Mouse (Mus musculus) heart, postnatal 0 days (tissue): ENCODE measurements at regions not wholly inside any gene's neighbourhood (a gene's known extent, or its start where the extent isn't known, plus 50 kb on each side); places are given as distances from the start of the nearest gene placed in this dataset.
A peak's percentile ranks its signal among the peaks of the same experiment; 100 is the strongest.

Experiments used
- ATAC-seq: fragments of 200-750 bp; cut with Nextera tagmentation; 2 replicates; pipeline ENCODE4 v1.8.0; 2017; ENCODE audit warnings: low read depth, moderate number of reproducible peaks, moderate library complexity; ENCODE audit not compliant: insufficient read depth
- DNase-seq: peaks from one replicate; pipeline ENCODE4 v3.0.0-alpha.2; 2016; ENCODE audit warnings: low spot score
- H3K27ac ChIP-seq: fragments of 300-500 bp; sonication (generic); 2 replicates; pipeline ENCODE4 v1.5.1; 2014; ENCODE audit warnings: low read depth, mild to moderate bottlenecking
- H3K27me3 ChIP-seq: fragments of 300-500 bp; sonication (generic); 2 replicates; pipeline ENCODE4 v1.6.1; 2014; ENCODE audit warnings: low read length, mixed read lengths; ENCODE audit not compliant: control insufficient read depth, insufficient read depth
- H3K36me3 ChIP-seq: fragments of 300-500 bp; sonication (generic); replicated peaks from 2 replicates; pipeline ENCODE4 v1.6.1; 2014; ENCODE audit warnings: low read length, mixed read lengths; ENCODE audit not compliant: control insufficient read depth, insufficient read depth
- H3K4me1 ChIP-seq: fragments of 300-500 bp; sonication (generic); 2 replicates; pipeline ENCODE4 v1.6.1; 2014; ENCODE audit warnings: antibody characterized with exemption; ENCODE audit not compliant: control insufficient read depth, insufficient read depth
- H3K4me2 ChIP-seq: fragments of 300-500 bp; sonication (generic); 2 replicates; pipeline ENCODE4 v1.6.1; 2014; ENCODE audit warnings: low read depth, mild to moderate bottlenecking, low read length, moderate library complexity
- H3K4me3 ChIP-seq: fragments of 300-500 bp; sonication (generic); 2 replicates; pipeline ENCODE4 v1.5.1; 2014; ENCODE audit warnings: low read depth, low read length
- H3K9ac ChIP-seq: fragments of 300-500 bp; sonication (generic); replicated peaks from 2 replicates; pipeline ENCODE4 v1.6.1; 2014; ENCODE audit warnings: low read depth, low read length, mixed read lengths
- H3K9me3 ChIP-seq: fragments of 300-500 bp; sonication (generic); replicated peaks from 2 replicates; pipeline ENCODE4 v1.6.1; 2016; ENCODE audit warnings: low read length; ENCODE audit not compliant: control insufficient read depth
- CTCF ChIP-seq: IDR thresholded peaks from 2 replicates; pipeline ENCODE4 v1.5.1; 2016; ENCODE audit warnings: antibody characterized with exemption, control low read depth, low read depth
- EP300 ChIP-seq: IDR thresholded peaks from 2 replicates; pipeline ENCODE4 v1.6.1; 2016; ENCODE audit warnings: antibody characterized with exemption, low read depth
- WGBS: fragments of 180-500 bp; shearing (Covaris S2); extraction: QIAGEN DNeasy Blood & Tissue Kit; methylation state at CpG from one replicate; pipeline ENCODE4 v1.1.7; 2014; 5-methylcytosine and 5-hydroxymethylcytosine counted together

DNA sequence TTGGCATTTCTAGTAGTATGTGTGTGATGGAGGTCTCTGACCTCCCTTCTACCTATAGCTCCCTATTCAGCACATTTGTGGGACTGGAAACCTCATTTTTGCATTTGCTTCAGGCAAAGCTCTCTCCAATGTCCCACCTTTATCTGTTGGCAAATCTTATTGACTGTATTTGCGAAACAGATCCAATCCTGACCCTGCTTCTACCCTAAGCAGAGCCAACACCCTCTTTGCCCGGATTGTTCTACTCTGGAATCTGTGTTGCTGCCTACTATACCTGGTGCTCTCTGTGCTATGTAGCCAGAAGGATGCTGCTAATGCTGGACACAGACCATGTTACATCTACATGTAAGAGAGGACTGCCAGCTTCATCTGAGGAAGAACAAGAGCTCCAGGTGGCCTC is 133.3 kb upstream of the Irf2bp2 start:
- Histone ChIP-seq H3K27me3 (no peaks in the 10 kb centered on the region), H3K4me2 (no peak overlapping the region), H3K9ac (no peak overlapping the region), H3K27ac (no peak overlapping the region), H3K9me3 (0 out of 2 replicates have a peak, but pooled peaks cover 5% of the 10 kb centered on the region), H3K4me3 (no peak overlapping the region), H3K4me1 (no peaks in the 10 kb centered on the region; the same call in 1 of the 2 replicates), H3K36me3 (no peaks in the 10 kb centered on the region)
- 82% methylated on average over 2 of the region's 2 CpGs for WGBS
- DNase-seq, result no peak
- no peak for ATAC-seq
- TF ChIP-seq EP300 (no peak), CTCF (no peak)

DNA sequence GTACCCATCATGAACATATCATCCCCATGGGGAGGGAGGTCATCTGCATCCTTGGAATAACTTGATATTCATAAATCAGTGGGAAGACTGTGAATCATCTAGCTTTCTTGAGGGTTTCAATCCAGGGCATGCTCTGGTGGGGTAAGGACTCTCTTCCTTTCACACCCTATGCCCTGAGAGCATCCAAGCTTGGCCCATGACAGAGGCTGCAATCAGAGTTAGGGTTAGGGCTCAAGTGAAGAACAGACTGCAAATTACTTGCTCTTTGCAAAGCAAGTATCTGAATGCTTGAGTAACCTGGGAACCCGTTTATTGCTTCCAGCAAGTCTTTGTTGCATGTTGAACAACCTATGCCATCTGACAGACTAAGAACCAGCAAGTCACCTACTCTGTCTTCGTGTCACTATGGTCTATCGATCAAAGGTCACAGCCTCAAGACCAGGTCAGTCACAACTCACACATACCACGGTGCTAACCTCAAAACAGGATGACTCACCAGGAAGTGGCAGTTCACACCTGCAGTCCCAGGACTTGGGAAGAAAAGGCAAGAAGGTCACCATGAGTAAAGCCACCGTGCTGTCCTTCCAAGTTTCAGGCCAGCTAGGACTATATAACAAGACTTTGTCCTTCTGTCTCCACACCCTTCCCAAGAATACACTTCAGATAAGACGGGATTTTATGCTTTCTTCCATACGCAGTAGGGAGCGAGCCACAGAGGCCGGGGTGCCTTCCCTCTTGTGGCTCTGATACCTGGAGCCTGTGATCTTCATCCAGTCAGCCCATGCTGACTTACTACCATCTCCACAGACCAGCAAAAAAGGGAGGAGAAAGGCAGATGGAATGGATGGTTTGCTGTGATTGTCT is 129.7 kb upstream of the Irf2bp2 start:
- 78% methylated on average over 9 of the region's 9 CpGs for WGBS
- H3K4me3 ChIP-seq, result no peak overlapping the region
- no peaks in the 10 kb centered on the region for H3K36me3 ChIP-seq
- no peak overlapping the region for H3K4me2 ChIP-seq
- TF ChIP-seq CTCF (no peak), EP300 (no peak)
- H3K9me3 ChIP-seq, result 0 out of 2 replicates have a peak, but pooled peaks cover 5% of the 10 kb centered on the region
- H3K9ac ChIP-seq, result no peak overlapping the region
- no peak for DNase-seq
- no peak for ATAC-seq
- no peaks in the 10 kb centered on the region for H3K27me3 ChIP-seq
- peaks cover 5% of the 10 kb centered on the region; the same call in 1 of the 2 replicates for H3K4me1 ChIP-seq
- H3K27ac ChIP-seq, result no peak overlapping the region

DNA sequence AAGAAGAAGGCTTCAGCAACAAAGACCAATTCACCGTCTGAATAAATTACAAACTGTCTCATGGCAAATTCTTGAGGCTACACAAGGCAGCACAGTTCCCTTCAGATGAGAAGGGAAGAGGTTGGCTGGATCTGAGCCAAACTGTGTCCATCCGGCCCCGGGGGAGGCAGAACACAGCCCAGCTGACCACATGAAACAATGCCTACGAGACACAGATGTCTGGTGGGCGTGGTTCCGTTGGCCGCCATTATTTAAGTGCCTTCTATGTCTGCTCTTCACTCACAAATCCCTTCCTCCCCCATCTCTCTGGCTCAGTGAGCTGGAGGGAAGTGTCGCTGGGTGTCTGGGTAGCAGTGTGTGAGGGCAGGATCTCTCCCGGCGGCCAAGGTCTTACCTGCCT is 127.8 kb upstream of the Irf2bp2 start:
- H3K9me3 ChIP-seq, result no peaks in the 10 kb centered on the region
- H3K36me3 ChIP-seq, result no peaks in the 10 kb centered on the region
- 58% methylated on average over 10 of the region's 10 CpGs for WGBS
- H3K4me1 ChIP-seq, result peaks cover 5% of the 10 kb centered on the region; the same call in 1 of the 2 replicates
- TF ChIP-seq CTCF (no peak), EP300 (no peak)
- no peak overlapping the region for H3K9ac ChIP-seq
- H3K27ac ChIP-seq, result no peak overlapping the region
- H3K4me2 ChIP-seq, result no peak overlapping the region
- ATAC-seq (peak; percentile 51), DNase-seq (no peak)
- H3K27me3 ChIP-seq, result no peaks in the 10 kb centered on the region
- no peak overlapping the region for H3K4me3 ChIP-seq

DNA sequence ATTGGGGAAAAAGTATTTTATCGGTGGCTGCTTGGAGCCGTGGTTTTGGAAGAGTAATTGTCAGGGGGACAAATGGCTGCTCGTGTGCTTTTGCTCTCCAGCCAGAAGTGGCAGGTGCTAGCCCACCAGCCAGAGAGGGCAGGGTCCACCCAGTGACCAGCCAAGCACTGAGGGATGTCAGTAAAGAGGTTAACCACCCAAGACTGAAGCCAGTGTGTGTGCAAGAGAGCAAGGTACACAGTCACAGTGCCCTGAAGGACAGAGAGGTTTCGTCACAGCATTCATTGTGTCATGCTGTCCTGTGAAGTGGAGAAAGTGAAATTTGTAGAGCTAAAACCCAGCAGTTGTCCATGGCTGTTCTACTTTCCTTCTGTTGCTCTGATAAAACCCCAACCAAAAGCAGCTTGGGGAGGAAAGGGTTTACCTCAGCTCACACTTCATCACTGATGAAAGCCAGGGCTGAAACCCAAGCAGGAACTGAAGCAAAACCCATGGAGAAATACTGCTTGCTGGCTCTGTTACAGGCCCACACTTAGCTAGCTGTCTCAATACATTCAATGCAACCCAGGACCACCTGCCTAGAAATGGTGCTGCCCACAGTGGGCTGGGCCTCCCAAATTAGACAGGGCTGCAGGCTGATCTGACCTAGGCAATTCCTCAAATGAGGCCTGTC is 126.8 kb upstream of the Irf2bp2 start:
- no peak for ATAC-seq
- no peaks in the 10 kb centered on the region for H3K9me3 ChIP-seq
- peaks cover 5% of the 10 kb centered on the region; the same call in 1 of the 2 replicates for H3K4me1 ChIP-seq
- H3K27ac ChIP-seq, result no peak overlapping the region
- DNase-seq, result no peak
- H3K9ac ChIP-seq, result no peak overlapping the region
- H3K4me3 ChIP-seq, result no peak overlapping the region
- H3K27me3 ChIP-seq, result no peaks in the 10 kb centered on the region
- WGBS, result 86% methylated on average over 4 of the region's 4 CpGs
- no peak overlapping the region for H3K4me2 ChIP-seq
- TF ChIP-seq EP300 (no peak), CTCF (no peak)
- H3K36me3 ChIP-seq, result no peaks in the 10 kb centered on the region

DNA sequence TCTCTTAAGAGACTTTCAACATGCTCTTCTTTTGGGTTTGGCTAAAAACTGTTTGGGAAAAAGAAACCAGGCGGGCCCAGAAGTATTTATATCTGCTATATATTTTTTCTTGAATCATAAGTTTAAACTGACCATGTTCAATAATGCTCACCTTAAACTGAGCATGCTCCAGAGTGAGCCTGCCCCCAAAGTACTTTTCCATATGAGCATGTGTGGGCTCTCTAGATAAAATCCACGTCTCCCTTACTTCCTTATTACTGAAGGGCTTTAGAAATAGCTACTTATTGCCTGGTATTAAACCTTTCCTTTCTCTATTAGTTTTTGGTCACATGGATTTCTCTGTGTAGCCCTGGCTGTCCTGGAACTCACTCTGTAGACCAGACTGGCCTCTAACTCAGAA is 126.0 kb upstream of the Irf2bp2 start:
- Histone ChIP-seq H3K36me3 (no peaks in the 10 kb centered on the region), H3K9ac (no peak overlapping the region), H3K27ac (no peak overlapping the region), H3K4me2 (no peak overlapping the region), H3K4me1 (peaks cover 5% of the 10 kb centered on the region; the same call in 1 of the 2 replicates), H3K9me3 (no peaks in the 10 kb centered on the region), H3K27me3 (no peaks in the 10 kb centered on the region), H3K4me3 (no peak overlapping the region)
- DNase-seq (no peak), ATAC-seq (no peak)
- no peak for TF ChIP-seq CTCF
- no peak for TF ChIP-seq EP300
- WGBS, result 79% methylated on average over 2 of the region's 2 CpGs
